8 mouse cellular contexts compared by ENCODE assay signal in genomic region chr15:83149196-83150072, GRCm38 (mm10). TPM values are rescaled to one million over a fixed set of nuclear protein-coding genes. Genes with fewer than 3 reads are reported as not detected.
A peak's percentile ranks its signal among the peaks of the same experiment; 100 is the strongest.
DNase-seq lines count a peak whose midpoint lies in the region; ATAC-seq lines count a peak whose summit lies in the region.

Gene Poldip3, minus strand, starts transcription at chr15:83149384.

- peak within 1 kb of the TSS; percentile 98 for H3K9ac ChIP-seq in hindbrain, embryonic 16.5 days (ENCODE audit: low read depth, low read length)

- peak within 1 kb of the TSS; percentile 90 for H3K4me3 ChIP-seq in hindbrain, embryonic 16.5 days (ENCODE audit: low read length)
- H3K4me3 ChIP-seq in macrophage (ENCODE audit: inconsistent target) = peak within 1 kb of the TSS; percentile 93

- peak; percentile 97 for DNase-seq in T-cell, adult 2 months (ENCODE audit: low spot score)
- DNase-seq in cerebellum, postnatal 36 days = peak; percentile 98 to 99
- DNase-seq in gastrocnemius, adult 18-20 months (ENCODE audit: low spot score) = peak; percentile 99
- DNase-seq in left cerebral cortex, adult 18-20 months (ENCODE audit: low spot score in 2 of 2) = peak; percentile 98
- peak; percentile 98 for DNase-seq in right cerebral cortex, adult 18-20 months
- peak; percentile 92 for DNase-seq in urinary bladder, postnatal 10 days (ENCODE audit: low spot score)

- WGBS in hindbrain, embryonic 16.5 days = under 1% methylated on average over 56 of the region's 56 CpGs
- 2% methylated on average over 50 of the region's 56 CpGs for WGBS in macrophage (ENCODE audit: missing documents)

- peak; percentile 95 for ATAC-seq in hindbrain, embryonic 16.5 days

- H3K27ac ChIP-seq in hindbrain, embryonic 16.5 days (ENCODE audit: low read depth, low read length) = peak within 1 kb of the TSS; percentile 90
- peak within 1 kb of the TSS; percentile 87 for H3K27ac ChIP-seq in macrophage

- peak within 1 kb of the TSS; percentile 85 for H3K4me2 ChIP-seq in hindbrain, embryonic 16.5 days (ENCODE audit: low read length)

- no peaks in the 10 kb centered on the region for H3K9me3 ChIP-seq in hindbrain, embryonic 16.5 days (ENCODE audit: control insufficient read depth, low read length)

- peaks cover 43% of the 10 kb centered on the region for H3K79me2 ChIP-seq in macrophage (ENCODE audit: inconsistent target)

- H3K36me3 ChIP-seq in hindbrain, embryonic 16.5 days (ENCODE audit: control insufficient read depth, insufficient read depth, low read length) = peaks cover 13% of the 10 kb centered on the region
- H3K36me3 ChIP-seq in macrophage (ENCODE audit: inconsistent target) = peaks cover 7% of the 10 kb centered on the region; the same call in 1 of the 2 replicates

- no peaks in the 10 kb centered on the region for H3K27me3 ChIP-seq in hindbrain, embryonic 16.5 days (replicated peaks; ENCODE audit: control insufficient read depth, insufficient read depth, low read length)

- H3K4me1 ChIP-seq in hindbrain, embryonic 16.5 days (ENCODE audit: control insufficient read depth, insufficient read depth, low read depth, low read length) = peaks cover 8% of the 10 kb centered on the region

RNA-seq across cellular contexts. Expression of gene Poldip3, which starts in this region (rescaled TPM):
- 10 to 100 TPM; 15.7 to 17.1 TPM for total RNA-seq in gastrocnemius, adult 18-20 months (2021)
- 122 and 134 TPM in 2 replicates for polyA plus RNA-seq in hindbrain, embryonic 16.5 days (2015; fragmentation: Nextera tagmentation; extraction: Ambion mirVana)
- total RNA-seq in left cerebral cortex, adult 18-20 months (2021) = 10 to 100 TPM; 83.2 to 93.1 TPM
- total RNA-seq in macrophage (2018; cell fraction: chromatin; rRNA removed) = 100 to 1,000 TPM; 146 to 247 (median 200) TPM
- total RNA-seq in macrophage (2018; cell fraction: cytosol; rRNA removed) = 100 to 1,000 TPM in 2 of 26 experiments, 10 to 100 TPM in 24; 75.1 to 105 (median 86.4) TPM
- total RNA-seq in macrophage (2018; cell fraction: nucleus; rRNA removed) = 100 to 1,000 TPM; 107 to 217 (median 136) TPM
- polyA plus RNA-seq in macrophage (2018) = 48.8 to 64.2 TPM (median 61.5 TPM) in 3 replicates

Comparison
In these comparisons a context has a peak if more than half of its experiments do, and no peak if none do; other contexts are left out.
1. Peak in every context shown above with its lines: DNase-seq, ATAC-seq, H3K4me3 ChIP-seq and H3K27ac ChIP-seq.
2. RNA of gene Poldip3 (total RNA-seq): 83.2 to 93.1 TPM in left cerebral cortex, adult 18-20 months; 15.7 to 17.1 TPM in gastrocnemius, adult 18-20 months; every median in the first group is over 4 times any median in the second.